In the genomic region with DNA sequence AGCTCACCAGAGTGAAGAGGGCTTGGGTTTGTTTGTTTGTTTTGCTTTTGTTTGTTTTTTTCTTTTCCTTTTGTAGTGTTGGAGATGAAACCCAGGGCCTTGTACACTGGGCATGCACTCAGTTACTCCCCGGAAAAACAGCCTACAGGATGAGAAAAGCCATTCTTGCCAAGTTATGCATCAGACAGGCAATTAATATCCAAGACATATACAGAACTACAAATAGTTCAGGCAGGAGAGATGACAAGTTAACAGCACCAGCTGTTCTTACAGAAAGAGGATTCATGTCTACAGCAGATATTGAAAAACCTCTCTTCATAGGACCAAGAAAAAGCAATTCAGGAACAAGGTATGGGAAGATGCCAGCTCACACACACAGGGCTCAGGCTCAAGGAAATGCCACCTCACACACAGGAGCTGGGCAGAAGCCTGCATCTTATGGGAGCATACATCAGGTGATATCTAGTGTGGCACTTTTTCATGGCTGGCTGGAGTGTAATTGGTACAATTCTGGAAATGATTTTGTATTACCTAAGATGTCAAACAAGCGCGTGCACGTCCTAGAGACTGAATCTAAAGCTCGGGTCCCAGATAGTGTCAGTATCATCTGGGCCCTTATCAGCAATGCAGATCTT, we compare ENCODE assay signal across 22 mouse cellular contexts.
DNase-seq lines count a peak whose midpoint lies in the region; ATAC-seq and TF ChIP-seq lines count a peak whose summit lies in the region.
"Had no signal": no experiment of that assay in that cellular context is flagged by ENCODE, and none has a peak within 500 bp of the region (broad histone marks: within the 10 kb centered on the region; RNA-seq: fewer than 3 reads in every experiment).

No protein-coding gene starts in this region.

- no peak overlapping the region for H3K4me3 ChIP-seq in forebrain, postnatal 0 days (ENCODE audit: low read depth, low read length)
- H3K4me3 ChIP-seq in forebrain, embryonic 16.5 days (replicated peaks; ENCODE audit: low read length), result no peak overlapping the region
- no peak overlapping the region for H3K4me3 ChIP-seq in kidney, embryonic 16.5 days (ENCODE audit: low read length)
- H3K4me3 ChIP-seq in lung, embryonic 14.5 days (ENCODE audit: low read depth, low read length), result no peak overlapping the region
- no peak overlapping the region for H3K4me3 ChIP-seq in cortical plate, adult 2 months (ENCODE audit: insufficient read depth, low read length)
- H3K4me3 ChIP-seq: embryonic facial prominence, embryonic 13.5 days; hindbrain, embryonic 12.5 days; limb, embryonic 15.5 days; midbrain, embryonic 10.5 days had no signal

- H3K27ac ChIP-seq in forebrain, postnatal 0 days (ENCODE audit: low read depth, low read length), result no peak overlapping the region; the same call in 1 of the 2 replicates
- H3K27ac ChIP-seq in forebrain, embryonic 16.5 days (ENCODE audit: low read length), result no peak overlapping the region
- H3K27ac ChIP-seq in kidney, embryonic 16.5 days (ENCODE audit: low read length), result peak overlapping the region; percentile 1; the same call in 1 of the 2 replicates
- no peak overlapping the region; the same call in 1 of the 2 replicates for H3K27ac ChIP-seq in lung, embryonic 14.5 days (ENCODE audit: low read depth)
- H3K27ac ChIP-seq in cortical plate, adult 2 months (ENCODE audit: insufficient read depth, low read length), result peak overlapping the region; percentile 5
- H3K27ac ChIP-seq: embryonic facial prominence, embryonic 13.5 days; hindbrain, embryonic 12.5 days; limb, embryonic 15.5 days; midbrain, embryonic 10.5 days had no signal

- no peak overlapping the region for H3K4me2 ChIP-seq in forebrain, postnatal 0 days (ENCODE audit: low read depth)
- no peak overlapping the region for H3K4me2 ChIP-seq in forebrain, embryonic 16.5 days (ENCODE audit: low read length)
- H3K4me2 ChIP-seq in kidney, embryonic 16.5 days (replicated peaks; ENCODE audit: low read depth, low read length), result no peak overlapping the region
- no peak overlapping the region for H3K4me2 ChIP-seq in lung, embryonic 14.5 days
- H3K4me2 ChIP-seq: embryonic facial prominence, embryonic 13.5 days; heart, embryonic 11.5 days; hindbrain, embryonic 12.5 days; limb, embryonic 15.5 days had no signal

- H3K27me3 ChIP-seq in forebrain, postnatal 0 days (ENCODE audit: insufficient read depth, low read length), result no peaks in the 10 kb centered on the region
- H3K27me3 ChIP-seq in forebrain, embryonic 16.5 days (replicated peaks; ENCODE audit: control insufficient read depth, insufficient read depth, low read length), result no peaks in the 10 kb centered on the region
- H3K27me3 ChIP-seq in kidney, embryonic 16.5 days (ENCODE audit: insufficient read depth, low read length), result no peaks in the 10 kb centered on the region
- no peaks in the 10 kb centered on the region for H3K27me3 ChIP-seq in lung, embryonic 14.5 days (ENCODE audit: insufficient read depth, low read length)
- H3K27me3 ChIP-seq: embryonic facial prominence, embryonic 13.5 days; hindbrain, embryonic 12.5 days; limb, embryonic 15.5 days; Patski had no signal

- H3K4me1 ChIP-seq in forebrain, postnatal 0 days (ENCODE audit: insufficient read depth), result no peaks in the 10 kb centered on the region
- H3K4me1 ChIP-seq in forebrain, embryonic 16.5 days (replicated peaks; ENCODE audit: control insufficient read depth, insufficient read depth, low read length), result no peaks in the 10 kb centered on the region
- no peaks in the 10 kb centered on the region for H3K4me1 ChIP-seq in kidney, embryonic 16.5 days (ENCODE audit: insufficient read depth, low read length)
- H3K4me1 ChIP-seq in lung, embryonic 14.5 days (ENCODE audit: insufficient read depth), result peaks cover 9% of the 10 kb centered on the region; the same call in 1 of the 2 replicates
- peaks cover 13% of the 10 kb centered on the region for H3K4me1 ChIP-seq in cortical plate, adult 2 months (ENCODE audit: control insufficient read depth, insufficient read depth, low read length)
- H3K4me1 ChIP-seq: embryonic facial prominence, embryonic 13.5 days; hindbrain, embryonic 12.5 days; limb, embryonic 15.5 days; midbrain, embryonic 10.5 days had no signal

- WGBS in forebrain, postnatal 0 days, result 87% methylated on average over 5 of the region's 5 CpGs
- WGBS in forebrain, embryonic 16.5 days, result 79% methylated on average over 5 of the region's 5 CpGs
- 84% methylated on average over 5 of the region's 5 CpGs for whole genome bisulfite sequencing in kidney, embryonic 16.5 days
- WGBS in lung, embryonic 14.5 days, result 59% methylated on average over 5 of the region's 5 CpGs

- no peak for TF ChIP-seq CTCF in forebrain, postnatal 0 days (IDR thresholded peaks at IDR 0.05; ENCODE audit: low read depth)
- TF ChIP-seq CTCF in lung, embryonic 14.5 days (IDR thresholded peaks at IDR 0.05; ENCODE audit: low read depth), result no peak
- no peak for TF ChIP-seq CTCF in cortical plate, adult 2 months (IDR thresholded peaks at IDR 0.05; ENCODE audit: extremely low read depth, insufficient read depth, low read length)

- H3K9me3 ChIP-seq in forebrain, postnatal 0 days (ENCODE audit: low read length), result no peaks in the 10 kb centered on the region
- 0 out of 2 replicates have a peak, but pooled peaks cover 4% of the 10 kb centered on the region for H3K9me3 ChIP-seq in forebrain, embryonic 16.5 days (ENCODE audit: control insufficient read depth, low read length)
- peaks cover 6% of the 10 kb centered on the region; the same call in 1 of the 2 replicates for H3K9me3 ChIP-seq in kidney, embryonic 16.5 days (ENCODE audit: low read length)
- no peaks in the 10 kb centered on the region for H3K9me3 ChIP-seq in lung, embryonic 14.5 days (ENCODE audit: low read depth, low read length)
- H3K9me3 ChIP-seq: limb, embryonic 15.5 days had no signal

- no peak for ATAC-seq in forebrain, postnatal 0 days
- no peak for ATAC-seq in forebrain, embryonic 16.5 days
- ATAC-seq in kidney, embryonic 16.5 days (ENCODE audit: low FRiP score, low TSS enrichment), result no peak
- peak; percentile 82 for ATAC-seq in lung, embryonic 14.5 days (ENCODE audit: insufficient read depth)
- ATAC-seq: forebrain, embryonic 14.5 days; Patski had no signal

- no peak overlapping the region for H3K9ac ChIP-seq in forebrain, postnatal 0 days
- no peak overlapping the region for H3K9ac ChIP-seq in forebrain, embryonic 16.5 days (replicated peaks; ENCODE audit: low read depth, low read length)
- H3K9ac ChIP-seq in kidney, embryonic 16.5 days (replicated peaks; ENCODE audit: low read length), result no peak overlapping the region
- H3K9ac ChIP-seq in lung, embryonic 14.5 days, result no peak overlapping the region
- H3K9ac ChIP-seq: embryonic facial prominence, embryonic 13.5 days; hindbrain, embryonic 12.5 days; limb, embryonic 15.5 days had no signal

- peaks cover 20% of the 10 kb centered on the region for H3K36me3 ChIP-seq in forebrain, postnatal 0 days (ENCODE audit: insufficient read depth)
- H3K36me3 ChIP-seq in forebrain, embryonic 16.5 days (ENCODE audit: control insufficient read depth, insufficient read depth), result peaks cover 13% of the 10 kb centered on the region
- H3K36me3 ChIP-seq in kidney, embryonic 16.5 days (ENCODE audit: insufficient read depth, low read length), result peaks cover 34% of the 10 kb centered on the region
- H3K36me3 ChIP-seq in lung, embryonic 14.5 days (ENCODE audit: insufficient read depth), result peaks cover 26% of the 10 kb centered on the region

- DNase-seq in forebrain, postnatal 0 days, result peak; percentile 9
- DNase-seq in kidney, adult 11 months, result no peak
- peak; percentile 74 for DNase-seq in lung, embryonic 14.5 days
- DNase-seq in lung, postnatal 25 days (ENCODE audit: low spot score), result no peak
- no peak for DNase-seq in cerebellum, postnatal 10 days
- DNase-seq: adrenal gland, adult 8-10 months; cerebellum, adult 9-10 months; heart, postnatal 10 days; kidney, adult 18-20 months; kidney, postnatal 4 days; lung, postnatal 10 days; right cerebral cortex, postnatal 25 days had no signal

- no peak for TF ChIP-seq POLR2A in cortical plate, adult 2 months (IDR thresholded peaks at IDR 0.05; ENCODE audit: extremely low read depth, insufficient read depth, low read length)

Comparison
In these comparisons a context has a peak if more than half of its experiments do, and no peak if none do; other contexts are left out.
1. DNase-seq: peak in forebrain, postnatal 0 days (single experiment) and lung, embryonic 14.5 days (single experiment); none in kidney, adult 11 months (single experiment), lung, postnatal 25 days (single experiment) and cerebellum, postnatal 10 days (0 of 2).
2. H3K27ac ChIP-seq: peak in kidney, embryonic 16.5 days (single experiment) and cortical plate, adult 2 months (single experiment); none in forebrain, postnatal 0 days (single experiment), forebrain, embryonic 16.5 days (single experiment) and lung, embryonic 14.5 days (single experiment).